Mouse (Mus musculus) mature B cell (primary cell): Measurements from ENCODE around the gene Polr2e.

Experiments
- in situ Hi-C: fragments of 300-500 bp; cut with MboI; formaldehyde crosslinking; loops from 2 replicates; pipeline ENCODE4 v1.14.3; 2019

Polr2e gene

GRCm38 (mm10) chr10:79988506-79989271 is 50.9 kb downstream of the Polr2e start, which contains the start of gene Cnn2:
TSS of gene Cnn2 (plus strand) at chr10:79988584.
- in situ Hi-C loops, result loop anchor here (5.0 kb wide), 1 partner anchor 34 kb away; no protein-coding TSS in a partner anchor

DNA sequence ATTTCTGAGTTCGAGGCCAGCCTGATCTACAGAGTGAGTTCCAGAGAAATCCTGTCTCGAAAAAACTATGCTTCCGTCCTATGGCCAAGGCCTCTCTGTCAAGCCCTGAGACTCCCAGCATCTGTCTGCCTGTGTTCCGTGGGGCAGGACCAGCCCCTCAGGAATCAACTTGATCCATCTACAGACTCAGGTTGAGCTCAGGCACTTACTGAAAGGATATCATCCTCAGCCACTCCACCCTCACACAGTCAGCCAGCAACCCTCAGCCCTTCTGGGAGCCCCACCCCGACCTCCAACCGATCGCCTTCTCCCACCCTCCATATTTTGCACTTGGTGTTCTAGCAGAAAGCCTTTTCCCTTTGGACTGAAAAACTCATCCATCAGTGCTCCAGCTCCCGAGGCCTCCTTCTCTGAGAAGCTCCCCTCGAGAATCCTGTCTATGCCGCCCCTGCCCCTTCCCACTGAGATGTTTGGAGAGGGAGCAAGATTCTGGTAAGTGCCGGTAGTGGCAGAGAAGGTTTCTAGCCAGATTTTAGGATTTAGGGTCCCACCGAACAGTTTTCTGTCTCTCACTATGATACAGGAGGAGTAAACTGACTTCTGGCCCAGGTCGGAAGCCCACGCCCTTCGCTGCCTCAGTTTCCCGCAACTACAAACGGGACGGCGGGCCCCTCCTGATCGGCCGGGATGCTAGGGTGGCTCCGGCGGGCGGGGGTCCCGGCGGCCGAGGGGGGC is 51.7 kb downstream of the Polr2e start:
- in situ Hi-C loops, result loop anchor here (5.0 kb wide), 1 partner anchor 34 kb away; no protein-coding TSS in a partner anchor

- in situ Hi-C loops, result loop anchor here (5.0 kb wide), 1 partner anchor 35 kb away; no protein-coding TSS in a partner anchor
Observed at GRCm38 (mm10) chr10:79986963-79987362, 52.6 kb downstream of the Polr2e start.

- in situ Hi-C loops, result loop anchor here (5.0 kb wide), 1 partner anchor 36 kb away; no protein-coding TSS in a partner anchor
Observed at GRCm38 (mm10) chr10:79986232-79986878, 53.2 kb downstream of the Polr2e start.
